Mouse (Mus musculus) kidney, adult 18-20 months (tissue): ENCODE measurements around the gene Sim2.

Experiments used
- DNase-seq: peaks from one replicate; pipeline ENCODE4 v3.0.0; 2021

Sim2 gene

DNA sequence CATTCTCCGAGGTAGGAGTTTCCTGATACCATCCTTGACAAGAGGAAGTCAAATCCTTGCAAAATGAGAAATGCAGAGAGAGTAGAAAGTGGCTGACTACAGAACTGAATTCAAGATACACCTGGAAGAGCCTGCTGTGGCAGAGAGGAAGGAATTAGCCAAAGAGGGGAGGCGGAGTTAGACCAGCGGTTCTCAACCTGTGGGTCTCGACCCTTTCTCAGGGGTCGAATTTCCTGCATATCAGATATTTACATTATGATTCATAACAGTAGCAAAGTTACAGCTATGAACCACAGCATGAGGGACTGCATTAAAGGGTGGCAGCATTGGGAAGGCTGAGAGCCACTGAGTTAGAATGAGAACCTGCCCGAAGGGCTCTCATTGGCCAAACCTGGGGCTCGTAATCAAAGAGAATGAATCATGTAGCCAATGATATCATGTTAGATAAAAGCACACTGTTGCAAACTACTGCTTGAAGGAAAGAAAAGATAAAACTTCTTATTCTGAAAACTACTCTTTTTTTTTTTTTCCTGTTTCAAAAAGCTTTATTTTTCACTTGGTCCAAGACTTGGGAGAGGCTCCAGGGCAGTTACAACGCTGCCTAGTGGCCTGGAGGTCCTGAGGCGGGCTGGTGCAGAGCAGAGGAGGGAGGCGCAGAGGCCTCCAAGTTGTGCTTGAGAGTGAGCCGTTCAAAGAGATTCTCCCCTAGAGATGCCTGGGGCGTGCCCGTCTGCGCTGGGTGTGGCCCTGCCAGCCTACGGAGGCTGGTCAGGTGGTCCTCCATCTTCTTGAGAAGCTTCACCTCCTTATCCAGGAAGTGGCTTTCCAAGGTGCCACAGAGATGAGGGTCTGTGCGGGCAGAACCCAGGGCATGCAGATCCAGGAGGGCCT is 84.2 kb downstream of the Sim2 start:
- DNase-seq = no peak

GRCm38 (mm10) chr16:94170218-94170617 is 85.5 kb downstream of the Sim2 start:
- no peak for DNase-seq

- DNase-seq = no peak
These were observed 88.6 kb downstream of the Sim2 start for GRCm38 (mm10) chr16:94173361-94173760.

GRCm38 (mm10) chr16:94175366-94175986 is 90.7 kb downstream of the Sim2 start:
- no peak for DNase-seq
